Mouse (Mus musculus) liver, adult 2 months (tissue): ENCODE results near the gene Xirp2. TPM values are rescaled to one million over a fixed set of nuclear protein-coding genes. Genes with fewer than 3 reads are reported as not detected.

Experiments
- DNase-seq: peaks from one replicate; pipeline ENCODE4 v3.0.0-alpha.2; 2011; ENCODE audit warnings: low read depth, low spot score; ENCODE audit errors: extremely low read depth
- H3K27ac ChIP-seq: fragments of 200-500 bp; replicated peaks from 2 replicates; pipeline ENCODE4 v1.5.1; 2012; ENCODE audit warnings: low read depth, mild to moderate bottlenecking, control low read depth, inconsistent platforms, low read length; ENCODE audit not compliant: insufficient read depth
- H3K27me3 ChIP-seq: fragments of 200-500 bp; 2 replicates; pipeline ENCODE4 v1.6.1; 2012; ENCODE audit warnings: mild to moderate bottlenecking, moderate library complexity, low read length, inconsistent platforms; ENCODE audit not compliant: control insufficient read depth, insufficient read depth
- H3K36me3 ChIP-seq: fragments of 200-500 bp; 2 replicates; pipeline ENCODE4 v1.6.1; 2012; ENCODE audit warnings: low read length, inconsistent platforms; ENCODE audit not compliant: control insufficient read depth, insufficient read depth
- H3K4me1 ChIP-seq: fragments of 200-500 bp; 2 replicates; pipeline ENCODE4 v1.6.1; 2011; ENCODE audit warnings: low read length; ENCODE audit not compliant: control insufficient read depth, insufficient read depth
- H3K4me3 ChIP-seq: fragments of 200-500 bp; 2 replicates; pipeline ENCODE4 v1.5.1; 2011; ENCODE audit warnings: low read depth, mild to moderate bottlenecking, control low read depth, low read length, moderate library complexity; ENCODE audit not compliant: insufficient read depth
- H3K79me2 ChIP-seq: fragments of 200-500 bp; 2 replicates; pipeline ENCODE4 v1.6.1; 2012; ENCODE audit warnings: inconsistent platforms, mild to moderate bottlenecking, low read length, moderate library complexity; ENCODE audit not compliant: control insufficient read depth, insufficient read depth
- H3K9ac ChIP-seq: fragments of 200-500 bp; 2 replicates; pipeline ENCODE4 v1.6.1; 2012; ENCODE audit warnings: low read depth, mild to moderate bottlenecking, control low read depth, inconsistent platforms, low read length
- CTCF ChIP-seq: fragments of 200-500 bp; IDR thresholded peaks from 2 replicates; pipeline ENCODE4 v1.5.1; 2011; ENCODE audit warnings: low read depth, low read length, control low read depth
- POLR2A ChIP-seq: fragments of 200-500 bp; IDR thresholded peaks from 2 replicates; pipeline ENCODE4 v1.6.1; 2011; ENCODE audit warnings: low read length, control low read depth; ENCODE audit not compliant: insufficient read depth; ENCODE audit errors: extremely low read depth
- WGBS: fragments of 180-500 bp; shearing (Covaris S2); methylation state at CpG from one replicate; pipeline ENCODE4 v1.1.7; 2018; 5-methylcytosine and 5-hydroxymethylcytosine counted together
- polyA plus RNA-seq: library from polyadenylated mRNA; depleted of rRNA; stranded (reverse); fragments of >200 nt; gene quantifications from 2 replicates; pipeline ENCODE4 v1.2.3, GENCODE M21; 2012; rRNA removed
- total RNA-seq: library from RNA; depleted of rRNA; stranded (reverse); fragments of >200 nt; gene quantifications from 2 replicates; pipeline ENCODE4 v1.2.3, GENCODE M21; 2014; rRNA removed

Xirp2 gene
- total and polyA plus RNA-seq, 2 experiments, result 0.55 TPM; not detected in 1

GRCm38 (mm10) chr2:67565480-67566331 lies 119.9 kb downstream of the Xirp2 start, which contains the start of gene B3galt1:
TSS of gene B3galt1 (plus strand) at chr2:67565871.
- Histone ChIP-seq H3K4me1 (no peaks in the 10 kb centered on the region), H3K79me2 (no peaks in the 10 kb centered on the region), H3K27ac (no peak within 1 kb of the TSS; the same call in 1 of the 2 replicates), H3K36me3 (no peaks in the 10 kb centered on the region), H3K4me3 (peak within 1 kb of the TSS; percentile 50), H3K9ac (peak within 1 kb of the TSS; percentile 7), H3K27me3 (0 out of 2 replicates have a peak, but pooled peaks cover 4% of the 10 kb centered on the region)
- peak; percentile 16 for DNase-seq
- WGBS, result 1% methylated on average over 81 of the region's 83 CpGs
- no peak for TF ChIP-seq CTCF
- TF ChIP-seq POLR2A, result no peak

GRCm38 (mm10) chr2:67566566-67566965 lies 120.8 kb downstream of the Xirp2 start:
- Histone ChIP-seq H3K27me3 (0 out of 2 replicates have a peak, but pooled peaks cover 4% of the 10 kb centered on the region), H3K36me3 (no peaks in the 10 kb centered on the region), H3K79me2 (no peaks in the 10 kb centered on the region), H3K9ac (no peak overlapping the region), H3K4me3 (peak overlapping the region; percentile 50; the same call in 1 of the 2 replicates), H3K4me1 (no peaks in the 10 kb centered on the region), H3K27ac (no peak overlapping the region)
- 7% methylated on average over 12 of the region's 12 CpGs for WGBS
- DNase-seq, result no peak
- TF ChIP-seq POLR2A (no peak), CTCF (no peak)

GRCm38 (mm10) chr2:67567141-67567680 lies 121.4 kb downstream of the Xirp2 start:
- no peak overlapping the region for H3K27ac ChIP-seq
- H3K4me3 ChIP-seq, result no peak overlapping the region
- H3K36me3 ChIP-seq, result no peaks in the 10 kb centered on the region
- no peak overlapping the region for H3K9ac ChIP-seq
- 0 out of 2 replicates have a peak, but pooled peaks cover 4% of the 10 kb centered on the region for H3K27me3 ChIP-seq
- DNase-seq, result no peak
- H3K4me1 ChIP-seq, result no peaks in the 10 kb centered on the region
- TF ChIP-seq POLR2A (no peak), CTCF (no peak)
- WGBS, result 22% methylated on average over 8 of the region's 8 CpGs
- no peaks in the 10 kb centered on the region for H3K79me2 ChIP-seq

Other genes starting within 250 kb of the Xirp2 start
- gene Gm21830, start 32.3 kb upstream of the Xirp2 start, total RNA-seq, result not detected in 2 replicates
- not detected in 2 replicates for gene Gm21830, start 32.3 kb upstream of the Xirp2 start, polyA plus RNA-seq
- gene Gm26727, start 12.8 kb upstream of the Xirp2 start, total RNA-seq, result not detected in 2 replicates
- gene Gm26727, start 12.8 kb upstream of the Xirp2 start, polyA plus RNA-seq, result not detected in 2 replicates
- 20.7 and 22.8 TPM in 2 replicates for gene B3galt1, start 119.9 kb downstream of the Xirp2 start, total RNA-seq
- gene B3galt1, start 119.9 kb downstream of the Xirp2 start, polyA plus RNA-seq, result 1.6 and 2.6 TPM in 2 replicates